Mouse (Mus musculus): ENCODE data around the gene Gm20924.
"Not testable (repeated sequence)": the region's sequence is repeated elsewhere in the genome, so short reads cannot be mapped to it uniquely, and the experiment has no call there.

The Gm20924 gene

DNA sequence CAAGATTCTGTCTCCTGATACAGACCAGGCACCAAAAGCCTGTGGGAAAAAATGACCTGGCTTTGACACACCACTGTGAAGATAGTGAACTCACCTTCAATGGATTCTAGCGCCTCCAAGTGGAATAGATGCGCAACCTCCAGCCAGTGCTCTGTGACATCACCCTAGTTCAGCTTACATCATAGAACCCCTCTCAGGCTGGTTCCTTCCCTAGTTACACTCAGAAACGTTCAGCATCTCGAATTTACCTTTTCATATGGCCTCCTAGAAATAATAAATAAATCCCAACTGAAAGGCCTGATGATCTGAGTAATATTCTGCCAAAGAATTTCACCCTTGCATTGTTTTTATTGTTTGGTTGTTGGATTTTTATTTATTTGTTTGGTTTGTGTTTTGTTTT, at the start of gene Gm20924:
TSS of gene Gm20924 (minus strand) at position 101 of the 400 bp plus-strand sequence.
- not testable (repeated sequence) for DNase-seq (ENCODE audit: extremely low read depth, insufficient read length, low spot score)
